Comparison of ENCODE assay signal across 24 mouse cellular contexts in genomic region chr6:137587866-137588265, GRCm38 (mm10).
DNase-seq lines count a peak whose midpoint lies in the region; ATAC-seq and TF ChIP-seq lines count a peak whose summit lies in the region.
"Had no signal": no experiment of that assay in that cellular context is flagged by ENCODE, and none has a peak within 500 bp of the region (broad histone marks: within the 10 kb centered on the region; RNA-seq: fewer than 3 reads in every experiment).

No protein-coding gene starts in this region.

- H3K27me3 ChIP-seq in kidney, embryonic 14.5 days (ENCODE audit: control insufficient read depth, insufficient read depth, low read length): no peaks in the 10 kb centered on the region
- H3K27me3 ChIP-seq in forebrain, embryonic 16.5 days (replicated peaks; ENCODE audit: control insufficient read depth, insufficient read depth, low read length): no peaks in the 10 kb centered on the region
- H3K27me3 ChIP-seq: CH12.LX; forebrain, embryonic 13.5 days; heart, embryonic 15.5 days; Patski had no signal

- H3K27ac ChIP-seq in kidney, embryonic 14.5 days (ENCODE audit: low read depth, low read length): no peak overlapping the region
- no peak overlapping the region for H3K27ac ChIP-seq in forebrain, embryonic 16.5 days (ENCODE audit: low read length)
- H3K27ac ChIP-seq: embryonic facial prominence, embryonic 10.5 days; forebrain, embryonic 13.5 days; gastrocnemius, adult 2 months; heart, embryonic 10.5 days; heart, embryonic 15.5 days; hindbrain, embryonic 10.5 days; hindbrain, embryonic 14.5 days had no signal

- no peaks in the 10 kb centered on the region for H3K4me1 ChIP-seq in kidney, embryonic 14.5 days (ENCODE audit: control insufficient read depth, insufficient read depth, low read length)
- no peaks in the 10 kb centered on the region for H3K4me1 ChIP-seq in forebrain, embryonic 16.5 days (replicated peaks; ENCODE audit: control insufficient read depth, insufficient read depth, low read length)
- H3K4me1 ChIP-seq in lung, adult 2 months (ENCODE audit: control insufficient read depth, insufficient read depth, low read length): no peaks in the 10 kb centered on the region; the same call in 1 of the 2 replicates
- H3K4me1 ChIP-seq: embryonic facial prominence, embryonic 10.5 days; forebrain, embryonic 13.5 days; heart, embryonic 10.5 days; heart, embryonic 15.5 days; hindbrain, embryonic 10.5 days had no signal

- no peak for TF ChIP-seq CTCF in lung, adult 2 months (IDR thresholded peaks at IDR 0.05; ENCODE audit: insufficient read depth, low read length)

- H3K9me3 ChIP-seq in kidney, embryonic 14.5 days (ENCODE audit: control insufficient read depth, low read length): no peaks in the 10 kb centered on the region
- H3K9me3 ChIP-seq in forebrain, embryonic 16.5 days (ENCODE audit: control insufficient read depth, low read length): no peaks in the 10 kb centered on the region
- H3K9me3 ChIP-seq: embryonic facial prominence, embryonic 10.5 days; forebrain, embryonic 13.5 days; heart, embryonic 10.5 days; heart, embryonic 15.5 days; hindbrain, embryonic 10.5 days had no signal

- no peak overlapping the region for H3K4me3 ChIP-seq in kidney, embryonic 14.5 days (ENCODE audit: low read length)
- no peak overlapping the region for H3K4me3 ChIP-seq in forebrain, embryonic 16.5 days (replicated peaks; ENCODE audit: low read length)
- H3K4me3 ChIP-seq in lung, adult 2 months (replicated peaks; ENCODE audit: extremely low read depth, low read depth, low read length): no peak overlapping the region
- H3K4me3 ChIP-seq: embryonic facial prominence, embryonic 10.5 days; forebrain, embryonic 13.5 days; gastrocnemius, adult 2 months; heart, embryonic 10.5 days; heart, embryonic 15.5 days; hindbrain, embryonic 10.5 days had no signal

- ATAC-seq in kidney, embryonic 14.5 days (ENCODE audit: low FRiP score, low TSS enrichment): no peak
- ATAC-seq in forebrain, embryonic 16.5 days: no peak
- ATAC-seq: forebrain, embryonic 13.5 days; Patski had no signal

- 75% methylated on average over 6 of the region's 6 CpGs for WGBS in kidney, embryonic 14.5 days
- 86% methylated on average over 6 of the region's 6 CpGs for WGBS in forebrain, embryonic 16.5 days
- WGBS in lung, adult 2 months: 60% methylated on average over 6 of the region's 6 CpGs

- H3K4me2 ChIP-seq in kidney, embryonic 14.5 days (replicated peaks; ENCODE audit: low read depth, low read length): no peak overlapping the region
- H3K4me2 ChIP-seq in forebrain, embryonic 16.5 days (ENCODE audit: low read length): no peak overlapping the region
- H3K4me2 ChIP-seq: forebrain, embryonic 13.5 days; heart, embryonic 15.5 days; hindbrain, embryonic 14.5 days had no signal

- H3K9ac ChIP-seq in kidney, embryonic 14.5 days (ENCODE audit: low read depth, low read length): no peak overlapping the region
- H3K9ac ChIP-seq in forebrain, embryonic 16.5 days (replicated peaks; ENCODE audit: low read depth, low read length): no peak overlapping the region
- H3K9ac ChIP-seq: forebrain, embryonic 13.5 days; heart, embryonic 15.5 days; hindbrain, embryonic 14.5 days had no signal

- no peaks in the 10 kb centered on the region for H3K36me3 ChIP-seq in kidney, embryonic 14.5 days (ENCODE audit: control insufficient read depth, insufficient read depth, low read length)
- H3K36me3 ChIP-seq in forebrain, embryonic 16.5 days (ENCODE audit: control insufficient read depth, insufficient read depth): no peaks in the 10 kb centered on the region
- H3K36me3 ChIP-seq: embryonic facial prominence, embryonic 10.5 days; heart, embryonic 10.5 days; heart, embryonic 15.5 days; hindbrain, embryonic 10.5 days had no signal

- TF ChIP-seq POLR2A in lung, adult 2 months (IDR thresholded peaks at IDR 0.05; ENCODE audit: borderline replicate concordance, extremely low read depth, low read depth, low read length): no peak

- peak; percentile 78 for DNase-seq in kidney, adult 11 months
- DNase-seq in kidney, adult 9 months: peak; percentile 83
- DNase-seq in kidney, postnatal 10 days: peak; percentile 32
- DNase-seq in yolk sac, embryonic 10.5 days (ENCODE audit: low spot score): peak; percentile 62
- DNase-seq in c-Kit-positive CD71-positive TER-119-positive erythroid progenitor cells, embryonic 14.5 days (ENCODE audit: low spot score): no peak
- DNase-seq in lung, adult 2 months: no peak
- DNase-seq: adrenal gland, adult 2 months; adrenal gland, postnatal 36 days; cerebellum, adult 11 months; cerebellum, adult 8-10 months; cerebellum, postnatal 36 days; gastrocnemius, adult 2 months; gastrocnemius, postnatal 36 days; heart, adult 18-20 months had no signal

Comparison
In these comparisons a context has a peak if more than half of its experiments do, and no peak if none do; other contexts are left out.
1. DNase-seq: peak in kidney, adult 11 months (single experiment), kidney, adult 9 months (single experiment), kidney, postnatal 10 days (single experiment) and yolk sac, embryonic 10.5 days (single experiment); none in c-Kit-positive CD71-positive TER-119-positive erythroid progenitor cells, embryonic 14.5 days (single experiment) and lung, adult 2 months (single experiment).